Mouse (Mus musculus) myocyte (in vitro differentiated cells): ENCODE data around the gene Epsti1. TPM values are rescaled to one million over a fixed set of nuclear protein-coding genes. Genes with fewer than 3 reads are reported as not detected.

Experiments used
- H3K27me3 ChIP-seq: one replicate; pipeline ENCODE4 v1.6.1; 2011; ENCODE audit not compliant: control insufficient read depth, insufficient read depth, insufficient read length
- H3K36me3 ChIP-seq: one replicate; pipeline ENCODE4 v1.6.1; 2011; ENCODE audit not compliant: control insufficient read depth, insufficient read depth
- H3K4me2 ChIP-seq: one replicate; pipeline ENCODE4 v1.6.1; 2011; ENCODE audit warnings: low read depth, control low read depth
- H3K4me3 ChIP-seq: one replicate; pipeline ENCODE4 v1.5.1; 2011; ENCODE audit warnings: mild to moderate bottlenecking, control low read depth, moderate library complexity
- H3K79me2 ChIP-seq: one replicate; pipeline ENCODE4 v1.6.1; 2011; ENCODE audit not compliant: control insufficient read depth, insufficient read depth
- H3ac ChIP-seq: one replicate; pipeline ENCODE4 v1.6.1; 2011; ENCODE audit not compliant: control insufficient read depth, insufficient read length
- CEBPB ChIP-seq: IDR thresholded peaks from 2 replicates; pipeline ENCODE4 v1.6.1; 2011; ENCODE audit warnings: mild to moderate bottlenecking, moderate library complexity; ENCODE audit not compliant: poor library complexity, insufficient read depth, severe bottlenecking
- E2F4 ChIP-seq: IDR thresholded peaks from one replicate; pipeline ENCODE4 v1.6.1; 2011; ENCODE audit warnings: mild to moderate bottlenecking, control low read depth, moderate library complexity; ENCODE audit not compliant: insufficient read depth
- MAX ChIP-seq: IDR thresholded peaks from one replicate; pipeline ENCODE4 v1.6.1; 2011; ENCODE audit warnings: low read depth, mild to moderate bottlenecking, control low read depth
- MYOD1 ChIP-seq, 3 experiments: IDR thresholded peaks; one replicate each; pipeline ENCODE4 v1.6.1; 2011; ENCODE audit warnings: control low read depth in 2 of 3, low read depth in 2 of 3, mild to moderate bottlenecking in 2 of 3, moderate library complexity in 1 of 3; ENCODE audit not compliant: insufficient read length in 2 of 3, control insufficient read depth in 1 of 3
- MYOG ChIP-seq, 3 experiments: IDR thresholded peaks; one replicate each; pipeline ENCODE4 v1.6.1; 2011; ENCODE audit warnings: control low read depth in 2 of 3, low read depth in 2 of 3, mild to moderate bottlenecking in 2 of 3; ENCODE audit not compliant: insufficient read length in 2 of 3, control insufficient read depth in 1 of 3, insufficient read depth in 1 of 3
- POLR2A ChIP-seq: IDR thresholded peaks from one replicate; pipeline ENCODE4 v1.6.1; 2011; ENCODE audit warnings: low read depth, mild to moderate bottlenecking, control low read depth, moderate library complexity; ENCODE audit not compliant: insufficient read length
- POLR2AphosphoS2 ChIP-seq: IDR thresholded peaks from one replicate; pipeline ENCODE4 v1.6.1; 2011; ENCODE audit warnings: low read depth, control low read depth; ENCODE audit not compliant: insufficient read length
- REST ChIP-seq: IDR thresholded peaks from one replicate; pipeline ENCODE4 v1.6.1; 2011; ENCODE audit warnings: mild to moderate bottlenecking, control low read depth, moderate library complexity; ENCODE audit not compliant: insufficient read depth, insufficient read length
- SRF ChIP-seq: IDR thresholded peaks from one replicate; pipeline ENCODE4 v1.6.1; 2011; ENCODE audit warnings: low read depth; ENCODE audit not compliant: control insufficient read depth, insufficient read length
- TCF12 ChIP-seq: IDR thresholded peaks from one replicate; pipeline ENCODE4 v1.6.1; 2011; ENCODE audit warnings: mild to moderate bottlenecking, control low read depth; ENCODE audit not compliant: poor library complexity, insufficient read depth, severe bottlenecking
- TCF3 ChIP-seq: IDR thresholded peaks from one replicate; pipeline ENCODE4 v1.6.1; 2011; ENCODE audit warnings: low read depth, control low read depth; ENCODE audit not compliant: insufficient read length
- USF1 ChIP-seq: IDR thresholded peaks from one replicate; pipeline ENCODE4 v1.6.1; 2011; ENCODE audit warnings: low read depth, mild to moderate bottlenecking, control low read depth, moderate library complexity
- polyA plus RNA-seq: library from polyadenylated mRNA; unstranded; fragments of >200 nt; fragmentation: generic; extraction: Trizol; gene quantifications from one replicate; pipeline ENCODE4 v1.2.1, GENCODE M21; 2012; ENCODE audit warnings: missing spikeins

Epsti1 gene
- polyA plus RNA-seq, 1 experiment, result 0.07 TPM

DNA sequence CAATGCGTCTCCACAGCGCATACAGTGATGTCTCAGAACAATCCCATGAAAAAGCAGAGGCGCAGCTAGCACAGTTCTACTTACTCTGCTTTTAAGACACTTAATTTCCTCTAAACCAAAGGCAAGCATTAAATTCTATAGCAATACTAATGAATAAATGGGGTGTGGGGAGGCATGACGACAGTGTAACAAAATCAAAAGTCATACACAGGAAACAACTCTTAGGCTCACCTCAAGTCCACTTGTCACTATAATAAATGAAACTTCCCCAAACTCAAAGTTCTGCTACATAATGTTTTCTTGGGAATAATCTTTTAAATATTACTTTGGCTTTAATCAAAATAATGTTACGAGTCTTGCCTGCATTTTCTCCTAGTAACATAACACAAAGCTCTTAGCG, 39.5 kb upstream of the Epsti1 start:
- Histone ChIP-seq H3K4me3 (no peak overlapping the region), H3ac (no peak overlapping the region), H3K4me2 (no peak overlapping the region), H3K27me3 (no peaks in the 10 kb centered on the region), H3K36me3 (no peaks in the 10 kb centered on the region), H3K79me2 (peaks cover 27% of the 10 kb centered on the region)
- TF ChIP-seq USF1 (no peak), SRF (no peak), REST (no peak), MYOG (IDR thresholded peaks at IDR 0.05; ENCODE audit: control insufficient read depth in 1 of 3, insufficient read depth in 1 of 3, insufficient read length in 2 of 3, low read depth in 2 of 3) (no peak), CEBPB (no peak)

DNA sequence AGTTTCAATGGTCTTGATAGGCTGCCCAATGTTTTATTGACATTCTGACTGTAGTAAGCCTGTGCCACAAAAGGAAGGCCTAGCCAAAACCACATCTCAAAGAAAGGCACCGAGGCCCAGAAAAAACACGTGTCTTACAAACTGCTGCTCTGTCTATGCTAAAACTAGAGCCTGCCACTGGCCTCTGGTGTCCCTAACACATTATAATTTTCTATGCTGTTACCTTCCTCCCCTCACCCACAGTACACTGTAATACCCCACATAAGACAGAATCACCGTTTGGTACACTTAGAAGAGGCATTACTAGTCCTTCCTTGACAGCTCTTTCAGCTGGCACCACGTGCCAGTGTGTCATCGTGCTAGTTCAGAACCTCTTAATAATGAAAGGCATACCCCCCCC, 36.4 kb upstream of the Epsti1 start:
- peaks cover 4% of the 10 kb centered on the region for H3K36me3 ChIP-seq
- no peaks in the 10 kb centered on the region for H3K27me3 ChIP-seq
- TF ChIP-seq USF1 (no peak), SRF (no peak), MYOD1 (IDR thresholded peaks at IDR 0.05; ENCODE audit: control insufficient read depth in 1 of 3, insufficient read length in 2 of 3, low read depth in 2 of 3) (no peak), POLR2AphosphoS2 (no peak), POLR2A (no peak), REST (no peak), CEBPB (no peak), TCF12 (no peak), MYOG (IDR thresholded peaks at IDR 0.05; ENCODE audit: control insufficient read depth in 1 of 3, insufficient read depth in 1 of 3, insufficient read length in 2 of 3, low read depth in 2 of 3) (no peak), MAX (no peak), E2F4 (no peak)
- no peak overlapping the region for H3K4me3 ChIP-seq
- H3K4me2 ChIP-seq, result no peak overlapping the region
- H3ac ChIP-seq, result no peak overlapping the region
- H3K79me2 ChIP-seq, result peaks cover 16% of the 10 kb centered on the region

DNA sequence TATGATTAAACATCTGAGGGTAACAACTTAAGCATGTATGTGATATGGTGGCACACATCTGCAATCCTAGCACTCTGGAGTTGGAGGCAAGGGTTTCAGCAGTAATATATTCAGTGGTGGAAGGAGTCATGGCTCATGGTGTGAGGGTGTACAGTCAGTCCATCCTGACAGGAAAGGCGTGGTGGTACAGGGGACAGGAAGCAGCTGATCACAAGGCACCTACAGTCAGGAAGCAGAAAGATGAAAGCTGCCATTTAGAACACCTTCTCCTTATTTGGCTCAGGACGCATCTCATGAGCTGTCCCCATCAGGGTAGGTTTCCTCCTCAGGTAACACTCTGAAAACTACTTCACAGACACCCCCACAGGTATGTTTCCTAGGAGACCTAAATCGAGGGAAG, 33.1 kb upstream of the Epsti1 start:
- no peak overlapping the region for H3K4me2 ChIP-seq
- H3ac ChIP-seq, result no peak overlapping the region
- H3K79me2 ChIP-seq, result peaks cover 13% of the 10 kb centered on the region
- H3K4me3 ChIP-seq, result no peak overlapping the region
- peaks cover 4% of the 10 kb centered on the region for H3K36me3 ChIP-seq
- H3K27me3 ChIP-seq, result no peaks in the 10 kb centered on the region
- TF ChIP-seq REST (no peak), POLR2A (no peak), SRF (no peak), MAX (no peak), CEBPB (no peak), E2F4 (no peak), USF1 (no peak), MYOG (IDR thresholded peaks at IDR 0.05; ENCODE audit: control insufficient read depth in 1 of 3, insufficient read depth in 1 of 3, insufficient read length in 2 of 3, low read depth in 2 of 3) (no peak), MYOD1 (IDR thresholded peaks at IDR 0.05; ENCODE audit: control insufficient read depth in 1 of 3, insufficient read length in 2 of 3, low read depth in 2 of 3) (no peak), POLR2AphosphoS2 (no peak), TCF3 (no peak), TCF12 (no peak)

DNA sequence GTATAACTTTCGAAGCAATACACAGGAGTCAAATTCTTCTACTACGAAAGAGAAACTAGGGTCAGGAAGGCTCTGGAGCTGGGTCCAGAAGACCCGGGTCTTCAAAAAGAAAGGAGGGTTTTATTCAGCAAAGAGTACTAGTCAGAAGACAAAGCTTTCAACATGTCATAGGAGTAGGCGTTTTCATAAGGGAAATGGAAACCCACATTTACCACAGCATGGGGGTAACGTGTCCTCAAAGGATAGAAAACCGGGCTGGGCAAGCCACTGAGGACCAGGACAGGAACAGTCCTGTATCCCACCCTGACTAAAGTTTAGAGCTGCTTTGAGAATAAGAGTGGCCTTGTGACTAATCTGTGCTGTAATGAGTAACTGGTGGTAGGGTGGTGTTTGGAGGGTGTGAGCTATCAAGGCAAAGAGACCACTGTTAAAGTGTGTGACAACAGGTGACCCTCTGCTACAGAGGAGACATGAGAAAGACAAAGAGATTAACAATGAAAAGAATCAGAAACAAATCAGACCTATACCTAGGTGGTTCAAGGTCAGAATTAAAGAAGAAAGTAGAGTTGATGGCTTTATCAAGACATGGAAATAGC, 32.6 kb upstream of the Epsti1 start:
- Histone ChIP-seq H3ac (no peak overlapping the region), H3K27me3 (no peaks in the 10 kb centered on the region), H3K4me2 (no peak overlapping the region), H3K4me3 (no peak overlapping the region), H3K79me2 (peaks cover 13% of the 10 kb centered on the region), H3K36me3 (peaks cover 4% of the 10 kb centered on the region)
- TF ChIP-seq MYOD1 (IDR thresholded peaks at IDR 0.05; ENCODE audit: control insufficient read depth in 1 of 3, insufficient read length in 2 of 3, low read depth in 2 of 3) (no peak), POLR2A (no peak), USF1 (no peak), MAX (no peak), POLR2AphosphoS2 (no peak), CEBPB (no peak), SRF (no peak), TCF3 (no peak), REST (no peak), E2F4 (no peak), TCF12 (no peak), MYOG (IDR thresholded peaks at IDR 0.05; ENCODE audit: control insufficient read depth in 1 of 3, insufficient read depth in 1 of 3, insufficient read length in 2 of 3, low read depth in 2 of 3) (no peak)
